Comparison of ENCODE assay signal across 25 mouse cellular contexts in the genomic region with DNA sequence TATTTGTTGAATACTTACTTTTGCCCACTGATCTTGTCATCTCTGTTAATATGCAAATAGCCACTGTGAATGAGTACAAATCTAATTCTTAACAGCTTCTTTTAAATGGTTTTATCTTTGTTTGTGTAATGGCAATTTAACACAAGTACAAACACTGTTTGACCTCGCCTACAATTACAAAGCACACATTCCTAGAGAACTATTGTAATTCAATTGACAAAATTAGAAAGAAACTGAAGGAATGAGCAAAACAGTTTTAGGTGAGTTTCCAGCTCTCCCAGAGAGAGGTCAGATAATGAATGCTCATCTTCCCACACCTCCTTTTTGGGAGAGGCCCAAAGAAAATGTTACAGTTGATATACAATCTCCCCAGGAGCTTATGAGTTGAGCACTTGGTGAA.
"Had no signal": no experiment of that assay in that cellular context is flagged by ENCODE, and none has a peak within 500 bp of the region (broad histone marks: within the 10 kb centered on the region; RNA-seq: fewer than 3 reads in every experiment).

No protein-coding gene starts in this region.

- H3K9ac ChIP-seq: heart, embryonic 13.5 days; heart, embryonic 15.5 days; hindbrain, embryonic 13.5 days; hindbrain, embryonic 15.5 days; kidney, embryonic 15.5 days; limb, embryonic 13.5 days; limb, embryonic 15.5 days; liver, embryonic 12.5 days; liver, embryonic 14.5 days had no signal

- H3K4me1 ChIP-seq: heart, embryonic 13.5 days; heart, embryonic 15.5 days; hindbrain, embryonic 13.5 days; hindbrain, embryonic 15.5 days; kidney, embryonic 15.5 days; limb, embryonic 13.5 days; limb, embryonic 15.5 days; liver, embryonic 12.5 days had no signal

- H3K9me3 ChIP-seq: heart, embryonic 13.5 days; heart, embryonic 15.5 days; hindbrain, embryonic 13.5 days; hindbrain, embryonic 15.5 days; kidney, embryonic 15.5 days; limb, embryonic 13.5 days; limb, embryonic 15.5 days; liver, embryonic 12.5 days had no signal

- DNase-seq: gastrocnemius, postnatal 14 days; gastrocnemius, postnatal 36 days; heart, adult 11 months; heart, adult 2 months; heart, postnatal 14 days; heart, postnatal 36 days; kidney, adult 11 months; kidney, adult 2 months; kidney, adult 9 months; kidney, postnatal 14 days; kidney, postnatal 36 days; left cerebral cortex, postnatal 4 days had no signal

- H3K36me3 ChIP-seq: heart, embryonic 13.5 days; heart, embryonic 15.5 days; hindbrain, embryonic 13.5 days; hindbrain, embryonic 15.5 days; kidney, embryonic 15.5 days; limb, embryonic 13.5 days; limb, embryonic 15.5 days; liver, embryonic 12.5 days had no signal

- H3K4me3 ChIP-seq: heart, adult 2 months; heart, embryonic 13.5 days; heart, embryonic 15.5 days; hindbrain, embryonic 13.5 days; hindbrain, embryonic 15.5 days; kidney, embryonic 15.5 days; layer of hippocampus, adult 2 months; left cerebral cortex, adult 2 months; limb, embryonic 13.5 days; limb, embryonic 15.5 days; liver, embryonic 12.5 days had no signal

- H3K27ac ChIP-seq: heart, adult 2 months; heart, embryonic 13.5 days; heart, embryonic 15.5 days; hindbrain, embryonic 13.5 days; hindbrain, embryonic 15.5 days; hindbrain, postnatal 0 days; kidney, embryonic 15.5 days; kidney, postnatal 0 days; layer of hippocampus, adult 2 months; left cerebral cortex, adult 2 months; limb, embryonic 13.5 days; limb, embryonic 15.5 days; liver, embryonic 12.5 days; liver, embryonic 14.5 days had no signal
